Mouse (Mus musculus): ENCODE measurements around the gene Mterf1a.

GRCm38 (mm10) chr5:3938905-3939304 lies 45.2 kb upstream of the Mterf1a start:
- TF ChIP-seq CTCF (IDR thresholded peaks at IDR 0.05) = no peak
- TF ChIP-seq POLR2A (IDR thresholded peaks at IDR 0.05; ENCODE audit: insufficient read depth, low read depth, low read length) = no peak

Data from heart, adult 2 months (tissue).